Mouse (Mus musculus) urinary bladder, postnatal 14 days (tissue): ENCODE measurements at regions not wholly inside any gene's neighbourhood (a gene's known extent, or its start where the extent isn't known, plus 50 kb on each side); places are given as distances from the start of the nearest gene placed in this dataset.

Experiments used
- DNase-seq: peaks from one replicate; pipeline ENCODE4 v3.0.0; 2021; ENCODE audit warnings: low spot score

DNA sequence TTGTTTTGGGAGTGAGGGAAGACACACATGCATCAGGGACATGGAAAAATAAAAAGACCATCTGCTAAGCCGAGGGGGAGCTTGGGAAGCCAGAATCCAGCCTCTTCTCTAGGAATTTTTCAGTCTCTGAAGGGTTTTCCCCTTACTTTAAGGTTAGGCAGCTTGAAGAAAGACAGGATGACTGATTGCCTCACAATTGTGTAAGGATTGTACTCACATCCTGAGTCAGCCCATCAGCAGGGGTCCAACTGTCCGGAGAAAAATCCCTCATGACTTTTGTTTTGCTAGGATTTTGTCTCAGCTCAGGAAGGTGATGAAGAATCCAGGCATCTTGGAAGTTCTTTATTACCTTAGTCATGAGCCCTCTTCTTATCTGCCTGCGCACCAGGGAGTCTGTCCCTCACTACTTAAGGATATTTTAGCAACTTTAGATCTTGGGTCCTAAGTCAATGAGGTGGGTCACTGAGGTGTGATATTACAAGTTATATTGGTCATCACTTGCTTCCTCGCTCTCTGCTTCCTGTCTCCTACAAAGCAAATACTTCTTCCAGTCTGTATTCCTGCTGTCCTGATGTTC is 65.8 kb upstream of the Bmp2k start:
- DNase-seq, result no peak

DNA sequence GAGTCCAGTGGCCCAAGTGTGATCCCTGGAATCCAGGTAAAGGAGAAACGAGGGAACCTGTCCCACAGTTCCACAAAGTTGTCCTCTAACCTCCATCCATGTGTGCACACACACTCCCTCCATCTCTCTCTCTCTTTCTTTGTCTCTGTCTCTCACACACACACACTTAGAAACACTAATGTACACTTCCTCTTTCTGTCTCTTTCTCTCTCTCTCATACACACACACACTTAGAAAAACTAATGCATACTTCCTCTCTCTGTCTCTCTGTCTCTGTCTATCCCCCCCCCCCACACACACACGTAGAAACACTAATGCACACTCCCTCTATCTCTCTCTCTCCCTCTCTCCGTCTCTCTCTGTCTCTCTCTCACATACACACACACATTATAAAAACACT is 61.2 kb upstream of the Bmp2k start:
- no peak for DNase-seq

DNA sequence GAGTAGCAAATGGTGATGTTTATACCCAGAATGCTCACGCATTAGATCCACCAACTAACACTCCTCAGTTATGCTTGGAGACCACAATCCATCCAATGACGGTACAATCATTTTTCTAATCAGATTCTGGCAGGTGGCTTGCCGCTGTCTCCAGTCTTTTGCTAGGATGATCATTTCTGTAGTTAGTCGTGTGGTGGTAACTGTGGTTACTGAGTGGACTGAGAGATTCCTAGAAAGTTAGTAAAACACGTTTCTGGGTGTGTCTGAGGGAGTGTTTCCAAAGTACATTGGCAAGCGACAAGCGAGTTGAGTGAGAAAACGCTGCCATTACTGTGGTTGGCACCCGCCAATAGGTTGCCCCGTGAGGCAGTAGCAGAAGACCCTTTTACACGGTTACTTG is 58.8 kb upstream of the Bmp2k start:
- no peak for DNase-seq

DNA sequence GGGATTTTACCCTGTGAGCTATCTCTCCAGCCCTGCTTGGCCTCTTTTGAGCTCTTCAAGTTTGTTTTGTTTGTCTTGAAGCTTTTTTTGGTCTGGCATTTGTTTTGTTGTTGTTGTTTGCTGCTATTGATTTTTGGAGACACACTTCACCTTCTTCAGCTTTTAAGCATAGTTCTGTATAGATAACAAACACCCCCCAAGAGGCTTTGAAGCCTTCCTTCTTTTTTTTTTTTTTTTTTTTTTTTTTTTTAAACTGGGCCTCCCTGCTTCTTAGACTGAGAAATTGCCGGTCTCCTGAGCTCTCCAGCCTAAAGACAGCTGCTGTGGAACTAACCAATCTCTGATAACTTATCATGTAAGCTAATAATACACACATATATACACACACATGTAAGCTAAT is 58.2 kb upstream of the Bmp2k start:
- DNase-seq, result no peak

DNA sequence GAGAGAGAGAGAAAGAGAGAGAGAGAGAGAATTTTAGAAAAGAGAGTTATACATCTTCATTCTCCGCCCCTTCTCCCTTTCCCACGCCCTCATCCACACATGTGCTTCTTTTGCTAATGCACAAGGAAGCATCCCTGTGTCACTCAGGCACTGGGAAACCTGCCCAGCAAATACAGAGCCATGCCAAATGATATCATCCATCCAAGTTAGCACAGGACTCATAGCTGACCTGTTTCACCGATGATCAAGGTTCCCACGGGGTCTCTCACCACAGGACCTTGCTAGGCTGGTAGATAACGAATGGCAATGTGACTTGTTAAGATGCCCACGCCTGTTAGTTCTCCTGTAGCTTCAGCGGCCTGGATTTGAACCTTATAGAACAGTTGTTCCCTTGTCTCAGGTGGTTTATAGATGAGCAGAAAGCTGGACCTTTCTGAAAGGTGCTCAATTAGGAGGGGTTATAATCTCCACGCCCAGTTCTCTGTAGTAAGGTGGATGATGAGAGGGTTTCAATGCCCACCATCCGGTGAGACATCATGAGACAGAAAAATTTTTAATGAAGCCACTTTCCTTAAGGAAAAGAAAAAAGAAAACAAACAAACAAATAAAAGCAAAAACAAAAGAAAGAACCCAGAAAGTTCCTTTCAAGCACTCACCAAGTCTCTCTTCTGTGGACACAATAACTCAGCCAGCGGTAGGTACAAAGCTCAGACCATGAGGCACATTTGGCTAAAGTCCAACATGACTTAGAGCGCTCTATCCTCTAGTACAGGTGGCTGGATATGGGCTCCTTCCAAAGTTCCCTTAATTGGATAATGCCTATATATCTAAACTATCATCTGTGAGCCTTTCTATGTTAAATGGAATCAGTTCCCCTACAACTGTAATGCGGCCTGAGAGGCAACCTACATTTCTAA is 57.1 kb upstream of the Bmp2k start:
- no peak for DNase-seq

DNA sequence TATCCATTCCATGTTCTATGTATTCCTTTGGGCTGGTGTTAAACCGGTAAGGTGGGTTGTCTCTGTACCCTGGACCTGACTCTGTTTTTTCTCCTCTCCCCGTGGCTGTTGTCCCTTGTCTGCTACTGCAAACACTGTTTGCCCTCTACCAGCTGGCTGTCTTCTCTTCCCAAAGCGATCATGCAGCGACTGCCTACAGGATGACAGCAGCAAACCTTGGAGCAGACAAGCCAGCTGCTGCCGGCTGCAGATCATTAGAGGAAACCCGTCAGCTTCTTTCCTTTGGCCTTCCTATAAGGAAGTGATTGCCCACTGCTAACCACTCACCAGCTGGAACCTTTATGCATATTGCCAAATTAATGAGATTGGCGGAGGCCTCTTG is 56.4 kb upstream of the Bmp2k start:
- DNase-seq, result no peak

DNA sequence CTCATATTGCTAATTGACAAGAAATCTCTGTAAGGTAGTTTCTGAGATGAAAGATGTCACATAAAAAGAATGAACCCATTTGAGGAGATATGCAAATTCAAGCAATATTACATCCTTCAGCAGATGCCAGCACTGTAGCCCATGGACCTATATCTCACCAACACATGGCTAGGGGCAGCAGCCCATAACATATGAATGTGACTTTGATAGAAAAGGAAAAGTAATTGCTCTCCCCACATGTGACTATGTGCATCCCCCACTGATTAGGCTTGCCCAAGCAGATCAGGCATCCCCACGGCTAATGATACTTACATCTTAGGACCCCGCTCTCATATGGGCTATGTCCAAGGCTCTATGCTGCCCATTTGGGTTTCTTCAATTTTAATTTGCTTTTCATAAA is 56.0 kb upstream of the Bmp2k start:
- no peak for DNase-seq
